Mouse (Mus musculus): Measurements from ENCODE around the gene Zfp821. TPM values are rescaled to one million over a fixed set of nuclear protein-coding genes. Genes with fewer than 3 reads are reported as not detected.
A peak's percentile ranks its signal among the peaks of the same experiment; 100 is the strongest.

The Zfp821 gene
- polyA plus RNA-seq, 1 experiment from 2014 or later = 25.1 TPM

DNA sequence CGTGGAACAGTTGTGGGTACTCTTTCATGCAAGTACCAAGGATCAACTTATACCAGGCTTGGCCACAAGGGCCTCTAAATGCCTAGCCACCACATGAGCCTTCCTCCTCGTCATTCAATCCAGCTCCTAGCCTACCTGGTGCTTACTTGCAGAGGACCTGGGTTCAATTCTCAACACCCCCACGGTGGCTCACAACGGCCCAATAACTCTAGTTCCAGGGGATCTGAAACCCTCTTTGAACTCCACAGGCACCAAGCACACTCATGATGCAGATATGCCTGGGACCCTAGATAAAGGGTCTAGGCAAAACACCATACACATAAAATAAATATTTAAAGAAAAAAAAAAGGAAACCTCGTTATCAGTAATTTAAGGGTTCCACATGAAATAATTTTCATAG, 13.6 kb upstream of the Zfp821 start:
- H3K36me3 ChIP-seq (ENCODE audit: insufficient read depth, low read length) = no peaks in the 10 kb centered on the region
- WGBS = 51% methylated on average over 5 of the region's 5 CpGs
- peak overlapping the region; percentile 86 for H3K4me3 ChIP-seq (ENCODE audit: low read length)
- no peaks in the 10 kb centered on the region for H3K9me3 ChIP-seq (ENCODE audit: low read length)
- no peak for ATAC-seq (ENCODE audit: low FRiP score, low TSS enrichment)
- no peak overlapping the region for H3K27ac ChIP-seq (ENCODE audit: low read length)
- peak overlapping the region; percentile 80 for H3K4me2 ChIP-seq (replicated peaks; ENCODE audit: low read depth, low read length)
- peaks cover 21% of the 10 kb centered on the region for H3K4me1 ChIP-seq (ENCODE audit: insufficient read depth, low read length)
- H3K27me3 ChIP-seq (ENCODE audit: insufficient read depth, low read length) = no peaks in the 10 kb centered on the region
- H3K9ac ChIP-seq (replicated peaks; ENCODE audit: low read length) = peak overlapping the region; percentile 96

DNA sequence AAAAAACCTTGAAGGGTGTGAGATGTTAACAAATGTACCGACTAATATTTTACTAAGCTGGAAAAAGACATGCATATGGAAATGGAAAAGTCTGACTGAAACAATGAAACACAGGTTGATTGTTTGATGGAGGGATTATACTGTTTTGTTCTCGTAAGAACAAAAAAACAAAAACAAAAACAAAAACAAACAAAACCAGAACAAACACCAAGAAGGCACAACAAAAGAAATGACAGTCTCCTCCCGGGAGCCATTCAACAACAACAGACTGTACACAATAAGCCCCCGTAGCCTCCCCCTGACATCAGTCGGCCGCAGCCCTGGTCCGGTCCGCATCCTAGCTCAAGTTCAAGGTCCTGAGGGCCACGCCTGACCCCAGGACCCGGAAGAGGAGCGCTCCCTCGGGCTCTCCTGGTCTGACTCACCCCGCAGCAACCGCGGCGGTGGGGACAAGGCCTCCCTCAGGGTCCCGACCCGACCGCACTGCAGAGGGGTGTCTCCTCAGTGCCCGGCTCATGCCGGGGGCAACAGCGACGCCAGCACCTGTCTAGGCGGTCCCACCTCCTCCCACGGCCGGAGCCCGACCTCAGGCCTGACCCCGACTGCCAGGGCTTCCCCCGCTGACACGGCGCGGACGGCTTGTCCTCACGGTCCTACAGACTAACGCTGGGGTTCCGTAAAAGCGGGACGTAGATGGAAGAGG, 12.8 kb upstream of the Zfp821 start:
- Histone ChIP-seq H3K27me3 (ENCODE audit: insufficient read depth, low read length) (no peaks in the 10 kb centered on the region), H3K4me2 (replicated peaks; ENCODE audit: low read depth, low read length) (peak overlapping the region; percentile 80), H3K4me3 (ENCODE audit: low read length) (peak overlapping the region; percentile 86), H3K4me1 (ENCODE audit: insufficient read depth, low read length) (peaks cover 21% of the 10 kb centered on the region), H3K36me3 (ENCODE audit: insufficient read depth, low read length) (no peaks in the 10 kb centered on the region), H3K9me3 (ENCODE audit: low read length) (no peaks in the 10 kb centered on the region), H3K9ac (replicated peaks; ENCODE audit: low read length) (peak overlapping the region; percentile 96), H3K27ac (ENCODE audit: low read length) (peak overlapping the region; percentile 86)
- peak; percentile 77 for ATAC-seq (ENCODE audit: low FRiP score, low TSS enrichment)
- WGBS = under 1% methylated on average over 38 of the region's 38 CpGs

GRCm38 (mm10) chr8:109693146-109693900, 12.0 kb upstream of the Zfp821 start, which contains the start of gene Ist1:
Ist1 (minus strand) TSS chr8:109693260.
- Histone ChIP-seq H3K9ac (replicated peaks; ENCODE audit: low read length) (peak within 1 kb of the TSS; percentile 96), H3K4me1 (ENCODE audit: insufficient read depth, low read length) (peaks cover 21% of the 10 kb centered on the region), H3K27ac (ENCODE audit: low read length) (peak within 1 kb of the TSS; percentile 86), H3K4me3 (ENCODE audit: low read length) (peak within 1 kb of the TSS; percentile 86), H3K4me2 (replicated peaks; ENCODE audit: low read depth, low read length) (peak within 1 kb of the TSS; percentile 82), H3K27me3 (ENCODE audit: insufficient read depth, low read length) (no peaks in the 10 kb centered on the region), H3K9me3 (ENCODE audit: low read length) (no peaks in the 10 kb centered on the region), H3K36me3 (ENCODE audit: insufficient read depth, low read length) (no peaks in the 10 kb centered on the region)
- peak; percentile 98 for ATAC-seq (ENCODE audit: low FRiP score, low TSS enrichment)
- WGBS = under 1% methylated on average over 57 of the region's 57 CpGs

GRCm38 (mm10) chr8:109694154-109694553, 11.2 kb upstream of the Zfp821 start:
- ATAC-seq (ENCODE audit: low FRiP score, low TSS enrichment) = no peak
- H3K36me3 ChIP-seq (ENCODE audit: insufficient read depth, low read length) = no peaks in the 10 kb centered on the region
- H3K4me2 ChIP-seq (replicated peaks; ENCODE audit: low read depth, low read length) = peak overlapping the region; percentile 82
- no peak overlapping the region for H3K4me3 ChIP-seq (ENCODE audit: low read length)
- no peak overlapping the region for H3K27ac ChIP-seq (ENCODE audit: low read length)
- H3K9me3 ChIP-seq (ENCODE audit: low read length) = no peaks in the 10 kb centered on the region
- no peak overlapping the region for H3K9ac ChIP-seq (replicated peaks; ENCODE audit: low read length)
- peaks cover 21% of the 10 kb centered on the region for H3K4me1 ChIP-seq (ENCODE audit: insufficient read depth, low read length)
- 37% methylated on average over 6 of the region's 6 CpGs for WGBS
- no peaks in the 10 kb centered on the region for H3K27me3 ChIP-seq (ENCODE audit: insufficient read depth, low read length)

DNA sequence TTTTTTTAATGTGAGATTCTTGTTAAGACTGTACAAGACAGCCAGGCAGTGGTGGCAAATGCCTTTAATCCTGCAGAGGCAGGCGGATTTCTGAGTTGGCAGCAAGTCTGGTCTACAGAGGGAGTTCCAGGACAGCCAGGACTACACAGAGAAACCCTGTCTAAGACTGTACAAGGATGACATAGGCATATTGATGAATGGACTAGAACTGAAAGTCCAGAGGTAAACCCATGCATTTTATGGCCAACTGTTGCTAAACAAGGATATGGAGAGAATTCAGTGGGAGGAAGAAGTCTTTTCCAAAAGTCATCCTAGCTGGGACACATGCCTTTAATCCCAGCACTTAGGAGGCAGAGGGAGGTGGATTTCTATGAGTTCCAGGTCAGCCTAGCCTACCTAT, 7.6 kb upstream of the Zfp821 start:
- no peak for ATAC-seq (ENCODE audit: low FRiP score, low TSS enrichment)

DNA sequence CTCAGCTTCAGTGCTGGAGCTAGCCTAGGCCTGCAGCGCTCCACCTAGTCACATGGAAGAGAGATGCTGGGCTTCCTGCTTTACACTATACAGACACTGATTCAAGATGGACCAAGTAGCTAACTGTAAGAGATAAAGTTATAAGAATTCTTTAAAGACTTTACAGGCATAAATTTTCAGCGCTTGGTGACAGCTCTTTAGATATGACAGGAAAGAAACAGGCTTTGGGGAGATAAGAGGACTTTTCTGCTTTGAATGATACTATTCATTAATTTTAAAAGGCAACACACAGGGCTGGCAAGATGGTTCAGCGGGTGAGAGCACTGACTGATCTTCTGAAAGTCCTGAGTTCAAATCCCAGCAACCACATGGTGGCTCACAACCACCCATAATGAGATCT, 6.9 kb upstream of the Zfp821 start:
- no peak overlapping the region for H3K27ac ChIP-seq (ENCODE audit: low read length)
- H3K4me2 ChIP-seq (replicated peaks; ENCODE audit: low read depth, low read length) = no peak overlapping the region
- WGBS = 79% methylated on average over 3 of the region's 3 CpGs
- H3K27me3 ChIP-seq (ENCODE audit: insufficient read depth, low read length) = no peaks in the 10 kb centered on the region
- ATAC-seq (ENCODE audit: low FRiP score, low TSS enrichment) = no peak
- H3K9ac ChIP-seq (replicated peaks; ENCODE audit: low read length) = no peak overlapping the region
- H3K9me3 ChIP-seq (ENCODE audit: low read length) = no peaks in the 10 kb centered on the region
- H3K4me1 ChIP-seq (ENCODE audit: insufficient read depth, low read length) = 0 out of 2 replicates have a peak, but pooled peaks cover 5% of the 10 kb centered on the region
- H3K36me3 ChIP-seq (ENCODE audit: insufficient read depth, low read length) = no peaks in the 10 kb centered on the region
- no peak overlapping the region for H3K4me3 ChIP-seq (ENCODE audit: low read length)

More for the DNA sequence above, 7.6 kb upstream of the Zfp821 start:
- H3K4me1 ChIP-seq (ENCODE audit: insufficient read depth, low read length) = 0 out of 2 replicates have a peak, but pooled peaks cover 5% of the 10 kb centered on the region
- H3K4me2 ChIP-seq (replicated peaks; ENCODE audit: low read depth, low read length) = no peak overlapping the region
- H3K4me3 ChIP-seq (ENCODE audit: low read length) = no peak overlapping the region
- H3K9me3 ChIP-seq (ENCODE audit: low read length) = no peaks in the 10 kb centered on the region
- no peaks in the 10 kb centered on the region for H3K36me3 ChIP-seq (ENCODE audit: insufficient read depth, low read length)
- no peaks in the 10 kb centered on the region for H3K27me3 ChIP-seq (ENCODE audit: insufficient read depth, low read length)
- 67% methylated on average over 1 of the region's 1 CpGs for WGBS
- no peak overlapping the region for H3K27ac ChIP-seq (ENCODE audit: low read length)
- no peak overlapping the region for H3K9ac ChIP-seq (replicated peaks; ENCODE audit: low read length)

GRCm38 (mm10) chr8:109704565-109705319, 604 bp upstream of the Zfp821 start:
- Histone ChIP-seq H3K4me3 (ENCODE audit: low read length) (peak overlapping the region; percentile 96), H3K9me3 (ENCODE audit: low read length) (no peaks in the 10 kb centered on the region), H3K4me2 (replicated peaks; ENCODE audit: low read depth, low read length) (peak overlapping the region; percentile 95), H3K36me3 (ENCODE audit: insufficient read depth, low read length) (peaks cover 18% of the 10 kb centered on the region), H3K27me3 (ENCODE audit: insufficient read depth, low read length) (no peaks in the 10 kb centered on the region), H3K4me1 (ENCODE audit: insufficient read depth, low read length) (peaks cover 27% of the 10 kb centered on the region), H3K27ac (ENCODE audit: low read length) (no peak overlapping the region; the same call in 1 of the 2 replicates), H3K9ac (replicated peaks; ENCODE audit: low read length) (peak overlapping the region; percentile 100)
- WGBS = 8% methylated on average over 24 of the region's 24 CpGs
- no peak; the same call in 1 of the 2 replicates for ATAC-seq (ENCODE audit: low FRiP score, low TSS enrichment)

GRCm38 (mm10) chr8:109706076-109706873, 929 bp downstream of the Zfp821 start:
- no peaks in the 10 kb centered on the region for H3K9me3 ChIP-seq (ENCODE audit: low read length)
- peak overlapping the region; percentile 94 for H3K27ac ChIP-seq (ENCODE audit: low read length)
- H3K27me3 ChIP-seq (ENCODE audit: insufficient read depth, low read length) = no peaks in the 10 kb centered on the region
- H3K36me3 ChIP-seq (ENCODE audit: insufficient read depth, low read length) = peaks cover 28% of the 10 kb centered on the region
- H3K4me3 ChIP-seq (ENCODE audit: low read length) = peak overlapping the region; percentile 96
- peak; percentile 55 for ATAC-seq (ENCODE audit: low FRiP score, low TSS enrichment)
- H3K4me1 ChIP-seq (ENCODE audit: insufficient read depth, low read length) = peaks cover 27% of the 10 kb centered on the region
- H3K9ac ChIP-seq (replicated peaks; ENCODE audit: low read length) = peak overlapping the region; percentile 100
- H3K4me2 ChIP-seq (replicated peaks; ENCODE audit: low read depth, low read length) = peak overlapping the region; percentile 95
- WGBS = 1% methylated on average over 29 of the region's 30 CpGs

DNA sequence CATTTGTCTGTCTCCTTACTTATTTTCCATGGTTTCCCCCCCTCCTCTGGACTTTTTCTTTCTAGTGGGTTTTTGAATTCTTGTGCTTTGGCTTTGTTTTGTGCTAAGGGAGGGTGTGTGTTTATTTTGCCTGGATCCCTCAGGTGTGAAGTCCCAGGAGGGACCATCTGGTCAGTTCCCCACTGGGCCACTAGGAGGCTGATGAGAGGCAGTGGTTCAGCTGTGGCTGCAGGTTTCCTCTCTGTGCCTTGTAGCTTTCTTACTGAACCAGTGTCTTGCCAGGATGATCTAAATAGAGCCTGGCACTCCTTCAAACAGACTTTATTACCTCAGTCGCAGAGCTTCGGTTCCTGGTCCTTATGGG, 1.5 kb downstream of the Zfp821 start:
- WGBS = 1% methylated on average over 2 of the region's 2 CpGs
- ATAC-seq (ENCODE audit: low FRiP score, low TSS enrichment) = no peak; the same call in 1 of the 2 replicates
- peak overlapping the region; percentile 100; the same call in 1 of the 2 replicates for H3K9ac ChIP-seq (replicated peaks; ENCODE audit: low read length)

More for the DNA sequence above, 1.5 kb downstream of the Zfp821 start:
- Histone ChIP-seq H3K4me2 (replicated peaks; ENCODE audit: low read depth, low read length) (peak overlapping the region; percentile 95), H3K27me3 (ENCODE audit: insufficient read depth, low read length) (no peaks in the 10 kb centered on the region), H3K27ac (ENCODE audit: low read length) (no peak overlapping the region), H3K9me3 (ENCODE audit: low read length) (no peaks in the 10 kb centered on the region), H3K36me3 (ENCODE audit: insufficient read depth, low read length) (peaks cover 32% of the 10 kb centered on the region), H3K4me3 (ENCODE audit: low read length) (peak overlapping the region; percentile 96), H3K4me1 (ENCODE audit: insufficient read depth, low read length) (peaks cover 27% of the 10 kb centered on the region)
